Mouse (Mus musculus): Measurements from ENCODE around the gene Ptger1. TPM values are rescaled to one million over a fixed set of nuclear protein-coding genes. Genes with fewer than 3 reads are reported as not detected.

The Ptger1 gene
- total and polyA plus RNA-seq, 3 experiments, result 3.3 to 7.6 TPM; not detected in 1

DNA sequence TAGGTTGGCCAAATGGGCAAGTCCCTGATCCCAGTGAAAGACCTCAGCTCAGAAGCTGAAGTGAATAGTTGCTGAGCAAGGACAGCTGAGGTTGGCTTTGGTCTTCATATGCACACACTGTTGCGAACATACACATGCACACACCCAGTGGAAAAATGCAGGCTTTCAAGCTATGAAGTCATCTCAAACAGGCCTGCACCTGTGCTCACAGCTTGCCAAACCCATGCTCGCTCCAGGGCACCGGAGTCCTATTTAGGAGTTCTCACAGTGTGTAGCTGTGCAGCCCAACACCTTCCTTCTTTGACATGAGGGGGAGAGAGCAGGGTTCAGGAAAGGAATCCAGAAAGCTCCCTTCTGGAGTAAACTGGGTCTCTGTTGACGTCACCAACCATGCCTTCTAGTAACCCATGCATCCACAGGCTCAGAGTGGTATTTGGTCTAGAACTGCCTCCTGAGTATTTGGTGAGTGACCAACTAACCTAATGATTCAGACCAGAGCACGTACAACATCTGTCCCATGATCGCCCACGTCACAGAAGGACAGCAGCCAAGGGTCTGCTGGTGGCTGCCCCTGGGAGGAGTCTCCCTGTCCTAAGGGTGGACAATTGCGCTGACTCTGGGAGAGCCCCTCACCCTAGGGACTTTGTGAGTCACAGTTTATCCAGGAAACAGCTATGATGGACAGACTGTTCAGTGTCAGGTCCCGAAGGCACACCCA lies 46.8 kb upstream of the Ptger1 start:
- H3K4me3 ChIP-seq (replicated peaks in 1 of 3; ENCODE audit: low read depth in 2 of 3, low read length in 2 of 3, poor library complexity in 1 of 3), result no peak overlapping the region
- no peaks in the 10 kb centered on the region for H3K36me3 ChIP-seq (replicated peaks in 1 of 2; ENCODE audit: control insufficient read depth in 1 of 2, insufficient read depth in 1 of 2, low read length in 1 of 2)
- peaks cover 2% of the 10 kb centered on the region for H3K9me3 ChIP-seq (replicated peaks; ENCODE audit: low read length)
- no peaks in the 10 kb centered on the region for H3K79me2 ChIP-seq (replicated peaks; ENCODE audit: control insufficient read depth, extremely low read depth, insufficient read depth, poor library complexity, severe bottlenecking)
- in situ Hi-C loops (cut with MboI; ENCODE audit: low pct_ligation_motif_present, low pct_unique_long_range_greater_than_20kb, low sequenced_read_pairs) (no loop called here), dilution Hi-C loops (cut with MboI; ENCODE audit: extremely low pct_ligation_motif_present, extremely low pct_unique_long_range_greater_than_20kb, low sequenced_read_pairs) (no loop called here)
- no peak for DNase-seq (ENCODE audit: extremely low read depth)
- no peaks in the 10 kb centered on the region for H3K27me3 ChIP-seq (replicated peaks)
- no peak overlapping the region for H3K9ac ChIP-seq (ENCODE audit: insufficient read depth, low read depth)
- H3K27ac ChIP-seq (ENCODE audit: insufficient read depth, low read depth), result no peak overlapping the region
- peaks cover 15 to 35% of the 10 kb centered on the region in 2 experiments for H3K4me1 ChIP-seq (ENCODE audit: control insufficient read depth in 1 of 2, insufficient read depth in 2 of 2)
- H3K4me2 ChIP-seq (ENCODE audit: insufficient read depth, low read depth, poor library complexity, severe bottlenecking), result no peak overlapping the region
- TF ChIP-seq EP300 (IDR thresholded peaks at IDR 0.05; ENCODE audit: low read length) (peak; percentile 44; the same call in 1 of the 2 replicates), BHLHE40 (IDR thresholded peaks at IDR 0.05; ENCODE audit: low read depth, low read length) (0 out of 2 replicates have a peak, but pooled peaks have one; percentile 25), GABPA (IDR thresholded peaks at IDR 0.05; ENCODE audit: insufficient replicate concordance, low read depth, low read length) (no peak), ETS1 (conservative IDR thresholded peaks at IDR 0.05; ENCODE audit: low read depth, low read length) (peak; percentile 40; the same call in 1 of the 2 replicates), IRF4 (IDR thresholded peaks at IDR 0.05; ENCODE audit: low read depth, low read length) (0 out of 2 replicates have a peak, but pooled peaks have one; percentile 13), RCOR1 (conservative IDR thresholded peaks at IDR 0.05; ENCODE audit: low read depth, low read length) (no peak), MYC (IDR thresholded peaks at IDR 0.05; ENCODE audit: low read depth, low read length) (no peak), JUN (IDR thresholded peaks at IDR 0.05; ENCODE audit: insufficient read depth, low read depth, low read length) (peak; percentile 34; the same call in 1 of the 2 replicates)

DNA sequence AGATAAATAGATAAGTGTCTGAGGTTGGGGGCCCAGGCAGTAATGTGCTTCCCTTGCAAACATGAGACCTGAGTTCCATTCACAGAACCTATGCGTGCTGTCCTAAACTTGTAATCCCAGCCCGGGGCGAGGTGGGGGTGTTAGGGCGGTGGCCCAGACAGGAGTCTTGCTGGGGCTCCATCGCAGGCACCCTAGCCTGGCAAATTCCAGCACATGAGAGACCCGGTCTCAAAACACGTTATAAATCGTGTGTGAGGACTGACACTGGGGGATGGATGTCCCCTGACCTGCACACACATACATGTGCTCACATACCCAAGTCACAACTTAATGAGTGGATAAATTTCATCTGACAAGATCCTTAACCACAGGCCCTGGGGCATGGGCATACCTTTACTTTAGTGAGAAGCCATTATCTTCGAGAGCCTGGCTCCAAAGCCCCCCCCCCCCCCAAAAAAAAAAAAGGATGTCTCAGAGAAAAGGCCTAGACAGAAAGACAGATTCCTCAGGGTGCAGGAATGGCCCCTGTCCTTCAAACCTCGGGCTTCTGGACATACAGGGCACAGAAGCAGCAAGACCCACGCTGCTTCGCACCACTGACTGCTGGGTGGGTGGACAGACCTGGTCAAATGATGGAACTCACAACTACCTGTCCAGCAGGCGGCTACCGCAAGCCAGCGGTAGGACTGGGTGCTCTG lies 44.6 kb upstream of the Ptger1 start:
- TF ChIP-seq CTCF (conservative IDR thresholded peaks at IDR 0.05 in 1 of 2, IDR thresholded peaks at IDR 0.05 in 1 of 2; ENCODE audit: low read depth in 2 of 2, low read length in 2 of 2) (no peak), KAT2A (IDR thresholded peaks at IDR 0.05; ENCODE audit: insufficient replicate concordance, low read length) (no peak), JUN (IDR thresholded peaks at IDR 0.05; ENCODE audit: insufficient read depth, low read depth, low read length) (no peak), TCF12 (IDR thresholded peaks at IDR 0.05; ENCODE audit: low read depth, low read length) (no peak), ZMIZ1 (IDR thresholded peaks at IDR 0.05; ENCODE audit: low read depth, low read length) (no peak), E2F4 (IDR thresholded peaks at IDR 0.05; ENCODE audit: insufficient replicate concordance, low read depth, low read length) (no peak), MAZ (IDR thresholded peaks at IDR 0.05; ENCODE audit: low read depth, low read length) (no peak), NRF1 (IDR thresholded peaks at IDR 0.05; ENCODE audit: low read depth, low read length) (no peak), JUND (conservative IDR thresholded peaks at IDR 0.05; ENCODE audit: low read depth, low read length) (no peak), NELFE (IDR thresholded peaks at IDR 0.05; ENCODE audit: low read depth, low read length) (no peak), HCFC1 (IDR thresholded peaks at IDR 0.05; ENCODE audit: low read depth, low read length) (no peak), BHLHE40 (IDR thresholded peaks at IDR 0.05; ENCODE audit: low read depth, low read length) (no peak), ETS1 (conservative IDR thresholded peaks at IDR 0.05; ENCODE audit: low read depth, low read length) (no peak), GABPA (IDR thresholded peaks at IDR 0.05; ENCODE audit: insufficient replicate concordance, low read depth, low read length) (no peak), IRF4 (IDR thresholded peaks at IDR 0.05; ENCODE audit: low read depth, low read length) (no peak), MEF2A (IDR thresholded peaks at IDR 0.05; ENCODE audit: borderline replicate concordance, low read depth, low read length) (no peak), EP300 (IDR thresholded peaks at IDR 0.05; ENCODE audit: low read length) (no peak)
- Histone ChIP-seq H3K79me2 (replicated peaks; ENCODE audit: control insufficient read depth, extremely low read depth, insufficient read depth, poor library complexity, severe bottlenecking) (no peaks in the 10 kb centered on the region), H3K36me3 (replicated peaks in 1 of 2; ENCODE audit: control insufficient read depth in 1 of 2, insufficient read depth in 1 of 2, low read length in 1 of 2) (no peaks in the 10 kb centered on the region), H3K9ac (ENCODE audit: insufficient read depth, low read depth) (no peak overlapping the region), H3K27ac (ENCODE audit: insufficient read depth, low read depth) (no peak overlapping the region), H3K4me2 (ENCODE audit: insufficient read depth, low read depth, poor library complexity, severe bottlenecking) (peak overlapping the region; percentile 68), H3K4me1 (ENCODE audit: control insufficient read depth in 1 of 2, insufficient read depth in 2 of 2) (peaks cover 15 to 29% of the 10 kb centered on the region in 2 experiments), H3K9me3 (replicated peaks; ENCODE audit: low read length) (peaks cover 2% of the 10 kb centered on the region), H3K4me3 (replicated peaks in 1 of 3; ENCODE audit: low read depth in 2 of 3, low read length in 2 of 3, poor library complexity in 1 of 3) (peak overlapping the region in 2 of 3 experiments; percentile 21 to 47), H3K27me3 (replicated peaks) (no peaks in the 10 kb centered on the region)
- dilution Hi-C loops (cut with MboI; ENCODE audit: extremely low pct_ligation_motif_present, extremely low pct_unique_long_range_greater_than_20kb, low sequenced_read_pairs) (no loop called here), in situ Hi-C loops (cut with MboI; ENCODE audit: low pct_ligation_motif_present, low pct_unique_long_range_greater_than_20kb, low sequenced_read_pairs) (no loop called here)
- no peak for DNase-seq (ENCODE audit: extremely low read depth)

Measured in CH12.LX (cell line).